Mouse (Mus musculus): ENCODE results near the gene Avil. TPM values are rescaled to one million over a fixed set of nuclear protein-coding genes. Genes with fewer than 3 reads are reported as not detected.

Avil gene
- polyA plus RNA-seq, 1 experiment from 2014 or later, result 0.17 TPM

DNA sequence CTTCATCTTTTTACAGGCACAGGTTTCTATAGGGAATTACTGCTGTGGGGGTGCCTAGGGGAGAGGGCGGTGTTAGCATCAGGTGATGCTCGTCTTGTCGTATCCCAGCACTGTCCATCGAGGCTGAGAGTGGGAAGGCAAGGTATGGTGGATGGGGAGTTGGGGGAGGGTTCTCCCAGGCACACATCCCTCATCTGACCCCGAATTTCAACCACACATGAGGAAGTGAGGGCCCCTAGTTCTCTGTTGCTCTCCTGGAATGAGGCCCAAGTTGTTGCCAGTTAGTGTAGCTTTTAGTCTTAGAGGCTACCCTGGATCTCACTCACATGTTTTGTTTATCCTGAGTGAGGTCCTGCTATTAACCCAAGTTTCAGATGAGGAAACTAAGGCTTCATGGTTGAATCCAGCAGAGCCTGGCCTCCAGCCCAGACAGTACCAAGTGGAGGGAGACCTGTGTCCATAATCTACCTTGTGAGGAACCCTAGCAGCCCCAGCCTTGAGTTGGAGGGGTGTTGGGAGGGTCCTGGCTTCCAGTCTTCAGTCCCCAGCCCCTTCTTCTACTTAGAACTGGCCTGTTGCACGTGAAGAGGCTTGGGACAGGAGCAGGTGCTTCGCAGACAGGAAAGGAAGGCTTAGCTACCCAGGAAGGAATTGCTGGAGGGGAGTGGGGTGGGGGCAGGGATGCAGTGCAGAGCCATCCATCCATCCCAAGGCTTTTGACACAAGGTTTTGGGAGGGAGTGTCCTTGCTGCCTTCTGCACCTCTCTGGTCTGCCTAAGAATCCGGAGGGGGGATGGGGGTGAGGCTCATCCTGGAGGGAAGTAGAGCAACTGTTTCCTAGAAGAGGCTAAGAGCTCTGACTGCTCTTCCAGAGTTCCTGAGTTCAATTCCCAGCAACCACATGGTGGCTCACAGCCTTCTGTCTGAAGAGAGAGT is 13.1 kb upstream of the Avil start:
- H3K27me3 ChIP-seq (ENCODE audit: insufficient read depth, low read length), result no peaks in the 10 kb centered on the region
- peak overlapping the region; percentile 91 for H3K27ac ChIP-seq (ENCODE audit: low read length)
- peaks cover 12% of the 10 kb centered on the region for H3K36me3 ChIP-seq (ENCODE audit: insufficient read depth, low read length)
- no peak for ATAC-seq (ENCODE audit: low FRiP score, low TSS enrichment)
- H3K9ac ChIP-seq (replicated peaks; ENCODE audit: low read length), result peak overlapping the region; percentile 41
- no peaks in the 10 kb centered on the region for H3K9me3 ChIP-seq (ENCODE audit: low read length)
- peak overlapping the region; percentile 7 for H3K4me3 ChIP-seq (ENCODE audit: low read length)
- peak overlapping the region; percentile 36 for H3K4me2 ChIP-seq (replicated peaks; ENCODE audit: low read depth, low read length)
- 49% methylated on average over 8 of the region's 8 CpGs for WGBS
- peaks cover 78% of the 10 kb centered on the region for H3K4me1 ChIP-seq (ENCODE audit: insufficient read depth, low read length)

DNA sequence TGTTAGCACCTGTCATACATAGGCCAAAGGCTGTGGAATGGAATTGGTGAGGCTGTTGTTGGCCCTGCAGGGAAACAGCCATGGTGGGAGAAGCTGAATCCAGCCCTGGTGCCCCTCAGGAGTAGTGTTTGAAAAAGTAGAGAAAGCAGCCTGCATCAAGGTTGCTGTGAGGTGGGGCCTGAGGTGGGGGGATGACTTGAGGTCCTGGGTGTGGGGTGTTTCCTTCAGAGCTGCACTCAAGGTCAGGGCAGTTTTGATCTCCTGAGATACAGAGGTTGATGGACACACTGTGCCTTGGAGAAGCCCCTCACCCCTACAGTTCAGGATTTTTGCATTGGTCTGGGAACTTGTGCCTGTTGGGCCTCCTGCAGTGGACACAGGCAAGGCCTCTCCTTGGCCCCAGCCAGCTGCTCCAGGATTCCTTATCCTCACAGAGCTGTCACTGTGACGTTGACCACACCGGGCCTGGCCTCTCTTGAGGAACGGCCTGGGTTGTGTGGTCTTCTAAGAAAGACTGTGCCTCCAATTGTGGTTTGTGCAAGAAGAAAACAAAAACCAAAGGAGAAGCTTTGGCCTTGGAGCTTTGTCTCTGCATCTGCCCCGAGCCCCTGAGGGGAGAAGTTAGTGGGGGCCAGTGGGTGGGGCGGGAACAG is 11.9 kb upstream of the Avil start:
- peaks cover 66% of the 10 kb centered on the region for H3K4me1 ChIP-seq (ENCODE audit: insufficient read depth, low read length)
- no peak overlapping the region for H3K4me3 ChIP-seq (ENCODE audit: low read length)
- 62% methylated on average over 5 of the region's 5 CpGs for WGBS

DNA sequence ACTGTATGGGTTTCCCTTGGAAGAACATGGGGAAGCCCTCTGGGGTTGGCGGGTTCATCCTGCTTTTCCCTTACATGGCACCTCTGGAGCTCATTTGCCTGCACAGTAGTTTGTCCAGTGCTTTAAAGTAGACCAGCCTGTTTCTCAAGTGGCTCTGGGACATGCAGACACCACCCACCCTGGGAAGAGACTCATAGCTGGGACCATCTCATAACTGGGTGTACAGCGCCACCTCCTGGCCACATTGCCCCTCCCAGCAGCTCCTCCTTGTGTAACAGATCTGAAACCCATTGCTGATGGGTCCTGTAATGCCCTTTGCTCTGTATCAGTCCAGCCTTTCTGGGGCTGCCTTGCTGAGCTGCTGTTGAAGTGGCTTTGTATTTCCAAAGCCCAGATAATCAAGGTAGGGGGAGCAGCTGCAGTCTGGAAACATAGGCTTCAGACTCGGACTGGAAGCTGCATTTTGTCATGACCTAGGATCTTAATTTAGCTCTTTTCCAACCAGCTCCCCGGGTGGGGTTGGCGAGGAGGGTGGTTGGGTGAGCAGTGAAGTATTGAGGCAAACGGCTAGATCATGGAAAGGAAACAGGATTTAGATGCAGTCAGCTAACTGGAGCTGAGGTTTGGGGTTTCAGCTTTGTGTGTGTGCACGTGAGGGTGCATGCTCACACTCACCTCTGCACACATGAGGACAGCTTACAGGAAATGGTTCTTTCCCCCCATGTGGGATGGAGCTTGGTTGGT is 10.0 kb upstream of the Avil start:
- Histone ChIP-seq H3K36me3 (ENCODE audit: insufficient read depth, low read length) (peaks cover 40% of the 10 kb centered on the region), H3K4me2 (replicated peaks; ENCODE audit: low read depth, low read length) (no peak overlapping the region), H3K9ac (replicated peaks; ENCODE audit: low read length) (no peak overlapping the region; the same call in 1 of the 2 replicates), H3K27me3 (ENCODE audit: insufficient read depth, low read length) (no peaks in the 10 kb centered on the region), H3K9me3 (ENCODE audit: low read length) (no peaks in the 10 kb centered on the region), H3K4me3 (ENCODE audit: low read length) (no peak overlapping the region), H3K27ac (ENCODE audit: low read length) (0 out of 2 replicates have a peak overlapping the region, but pooled peaks have one; percentile 17), H3K4me1 (ENCODE audit: insufficient read depth, low read length) (peaks cover 48% of the 10 kb centered on the region)
- ATAC-seq (ENCODE audit: low FRiP score, low TSS enrichment), result peak; percentile 72; the same call in 1 of the 2 replicates
- 57% methylated on average over 7 of the region's 7 CpGs for WGBS

More for the DNA sequence above, 11.9 kb upstream of the Avil start:
- Histone ChIP-seq H3K27ac (ENCODE audit: low read length) (peak overlapping the region; percentile 91; the same call in 1 of the 2 replicates), H3K9me3 (ENCODE audit: low read length) (no peaks in the 10 kb centered on the region), H3K36me3 (ENCODE audit: insufficient read depth, low read length) (peaks cover 21% of the 10 kb centered on the region), H3K4me2 (replicated peaks; ENCODE audit: low read depth, low read length) (no peak overlapping the region), H3K9ac (replicated peaks; ENCODE audit: low read length) (0 out of 2 replicates have a peak overlapping the region, but pooled peaks have one; percentile 26), H3K27me3 (ENCODE audit: insufficient read depth, low read length) (no peaks in the 10 kb centered on the region)
- no peak for ATAC-seq (ENCODE audit: low FRiP score, low TSS enrichment)

DNA sequence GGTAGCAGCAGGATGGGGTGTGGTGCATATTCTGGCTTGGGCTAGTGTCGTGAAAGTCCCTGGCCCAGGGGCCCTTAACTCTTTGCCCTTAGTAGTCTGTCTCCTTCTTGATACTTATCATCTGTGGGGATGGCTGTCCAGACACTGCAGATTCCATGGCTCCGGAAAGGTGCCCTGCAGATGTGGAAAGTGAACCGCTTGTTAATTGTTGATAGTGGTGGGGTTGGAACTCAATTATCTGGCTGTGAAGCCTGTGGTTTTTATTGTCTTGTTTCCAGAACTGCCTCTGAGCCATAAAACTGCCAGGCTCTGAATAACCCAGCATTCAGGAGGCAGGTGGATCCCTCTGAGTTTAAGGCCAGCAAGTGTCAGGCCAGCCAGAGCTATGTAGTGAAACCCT is 8.8 kb upstream of the Avil start:
- Histone ChIP-seq H3K9me3 (ENCODE audit: low read length) (no peaks in the 10 kb centered on the region), H3K27ac (ENCODE audit: low read length) (no peak overlapping the region), H3K36me3 (ENCODE audit: insufficient read depth, low read length) (peaks cover 47% of the 10 kb centered on the region), H3K9ac (replicated peaks; ENCODE audit: low read length) (no peak overlapping the region), H3K4me1 (ENCODE audit: insufficient read depth, low read length) (peaks cover 36% of the 10 kb centered on the region), H3K4me3 (ENCODE audit: low read length) (no peak overlapping the region), H3K27me3 (ENCODE audit: insufficient read depth, low read length) (no peaks in the 10 kb centered on the region), H3K4me2 (replicated peaks; ENCODE audit: low read depth, low read length) (no peak overlapping the region)
- 46% methylated on average over 3 of the region's 3 CpGs for WGBS
- no peak for ATAC-seq (ENCODE audit: low FRiP score, low TSS enrichment)

DNA sequence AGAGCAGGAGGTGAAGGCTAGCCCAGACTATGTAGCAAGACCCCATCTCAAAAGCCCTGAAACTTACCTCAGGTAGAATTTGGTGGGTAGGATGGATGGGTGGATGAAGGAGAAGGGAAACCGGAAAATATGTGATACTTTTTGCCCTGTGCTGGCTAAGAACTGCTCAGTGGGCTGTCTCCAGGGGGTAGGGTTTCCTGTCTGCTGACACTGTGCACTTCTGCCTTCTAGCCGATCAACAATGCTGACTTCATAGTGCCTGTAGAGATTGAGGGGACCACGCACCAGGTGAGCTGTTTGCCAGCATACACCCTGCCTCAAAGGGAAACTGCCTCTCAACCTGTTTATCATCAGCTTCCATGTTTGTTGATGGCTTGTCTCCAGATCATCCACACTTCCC is 6.9 kb upstream of the Avil start:
- Histone ChIP-seq H3K36me3 (ENCODE audit: insufficient read depth, low read length) (peaks cover 62% of the 10 kb centered on the region), H3K9me3 (ENCODE audit: low read length) (no peaks in the 10 kb centered on the region), H3K27ac (ENCODE audit: low read length) (no peak overlapping the region), H3K27me3 (ENCODE audit: insufficient read depth, low read length) (no peaks in the 10 kb centered on the region), H3K9ac (replicated peaks; ENCODE audit: low read length) (no peak overlapping the region), H3K4me2 (replicated peaks; ENCODE audit: low read depth, low read length) (no peak overlapping the region), H3K4me3 (ENCODE audit: low read length) (no peak overlapping the region), H3K4me1 (ENCODE audit: insufficient read depth, low read length) (peaks cover 16% of the 10 kb centered on the region)
- 89% methylated on average over 3 of the region's 3 CpGs for WGBS
- ATAC-seq (ENCODE audit: low FRiP score, low TSS enrichment), result no peak

DNA sequence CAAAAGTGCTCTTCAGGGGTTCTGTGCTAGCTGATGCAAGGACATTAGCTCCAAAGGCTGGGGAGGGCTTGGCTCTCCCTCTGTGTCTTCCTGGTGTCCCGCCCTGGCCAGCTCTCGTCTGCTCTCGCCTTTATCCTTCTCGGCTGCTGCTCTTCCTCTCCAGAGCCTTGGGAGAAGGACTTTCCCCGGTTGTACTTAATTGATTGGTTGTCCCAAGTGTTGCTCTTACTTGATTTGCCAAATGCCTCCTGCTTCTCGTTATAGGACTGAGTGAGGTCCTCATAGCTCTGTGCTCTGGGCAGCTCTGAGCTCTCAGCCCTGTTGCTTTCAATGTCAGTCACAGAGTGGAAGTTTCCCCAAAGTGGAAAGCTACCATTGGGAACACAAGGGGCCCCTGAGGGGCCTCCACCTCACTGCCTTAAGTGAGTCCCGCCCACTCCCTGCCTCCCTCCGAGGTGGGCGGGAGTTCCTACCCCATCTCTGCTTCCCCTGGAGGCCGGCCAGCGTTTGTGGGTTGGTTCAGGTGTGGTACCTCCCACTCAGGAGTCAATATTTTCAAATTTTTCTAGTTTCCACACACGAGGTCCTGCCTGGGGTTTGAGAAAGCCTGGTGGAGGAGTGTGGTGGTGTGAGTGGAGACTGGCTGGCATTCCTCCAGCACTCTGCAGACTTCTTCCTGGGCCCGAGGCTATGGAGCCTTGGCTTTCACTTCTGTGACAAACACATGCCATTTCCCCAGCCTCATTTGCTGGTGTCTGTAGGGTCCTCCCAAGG is 3.0 kb upstream of the Avil start:
- WGBS, result 62% methylated on average over 13 of the region's 13 CpGs
- ATAC-seq (ENCODE audit: low FRiP score, low TSS enrichment), result peak; percentile 10; the same call in 1 of the 2 replicates
- H3K27me3 ChIP-seq (ENCODE audit: insufficient read depth, low read length), result no peaks in the 10 kb centered on the region
- H3K36me3 ChIP-seq (ENCODE audit: insufficient read depth, low read length), result peaks cover 68% of the 10 kb centered on the region
- H3K4me2 ChIP-seq (replicated peaks; ENCODE audit: low read depth, low read length), result no peak overlapping the region
- no peaks in the 10 kb centered on the region for H3K4me1 ChIP-seq (ENCODE audit: insufficient read depth, low read length)
- no peak overlapping the region for H3K4me3 ChIP-seq (ENCODE audit: low read length)
- no peak overlapping the region for H3K27ac ChIP-seq (ENCODE audit: low read length)
- H3K9ac ChIP-seq (replicated peaks; ENCODE audit: low read length), result no peak overlapping the region
- H3K9me3 ChIP-seq (ENCODE audit: low read length), result no peaks in the 10 kb centered on the region

DNA sequence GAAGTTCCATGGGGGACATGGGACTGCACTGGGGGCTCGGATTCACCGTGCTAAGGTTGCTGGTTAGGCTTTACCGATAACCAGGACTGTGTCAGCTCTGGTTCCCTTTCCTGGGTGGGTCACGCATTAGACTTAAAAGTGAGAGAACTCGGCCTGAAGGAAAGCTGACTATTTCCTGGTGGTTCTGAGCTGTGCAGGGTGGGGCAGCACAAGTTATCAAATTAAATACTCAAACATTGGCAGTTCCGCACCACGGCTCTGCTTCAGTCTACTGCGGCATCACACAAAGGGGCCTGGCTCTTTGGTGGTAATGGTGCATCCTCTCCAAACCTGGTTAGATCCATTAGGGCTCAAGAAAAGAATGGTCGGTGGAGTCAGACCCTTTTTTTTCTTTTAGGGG is 788 bp downstream of the Avil start:
- Histone ChIP-seq H3K27ac (ENCODE audit: low read length) (no peak overlapping the region), H3K36me3 (ENCODE audit: insufficient read depth, low read length) (peaks cover 30% of the 10 kb centered on the region)
- ATAC-seq (ENCODE audit: low FRiP score, low TSS enrichment), result no peak

DNA sequence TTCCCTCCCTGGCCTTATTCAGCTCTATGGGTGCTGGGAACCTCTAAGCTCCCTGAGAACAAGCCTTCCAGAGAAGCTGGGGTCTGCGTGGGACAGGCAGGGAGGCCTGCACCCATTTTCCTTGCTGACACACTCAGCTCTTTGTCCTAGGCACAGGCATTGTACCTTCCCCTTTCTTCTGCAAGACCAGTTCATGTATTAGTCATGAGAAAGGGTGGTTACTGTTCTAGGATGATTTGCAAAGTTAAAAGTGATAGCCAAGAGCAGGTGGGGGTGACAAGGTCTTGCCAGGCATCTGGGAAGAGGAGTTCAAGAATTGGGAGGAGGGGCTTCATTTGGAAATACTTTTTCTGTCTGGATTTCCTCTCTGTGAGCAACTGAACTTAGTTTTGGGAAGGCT is 1.5 kb downstream of the Avil start:
- H3K4me1 ChIP-seq (ENCODE audit: insufficient read depth, low read length), result no peaks in the 10 kb centered on the region
- H3K9ac ChIP-seq (replicated peaks; ENCODE audit: low read length), result no peak overlapping the region
- no peaks in the 10 kb centered on the region for H3K9me3 ChIP-seq (ENCODE audit: low read length)
- H3K36me3 ChIP-seq (ENCODE audit: insufficient read depth, low read length), result peaks cover 30% of the 10 kb centered on the region
- 95% methylated on average over 1 of the region's 1 CpGs for WGBS
- no peak overlapping the region for H3K27ac ChIP-seq (ENCODE audit: low read length)
- no peaks in the 10 kb centered on the region for H3K27me3 ChIP-seq (ENCODE audit: insufficient read depth, low read length)
- ATAC-seq (ENCODE audit: low FRiP score, low TSS enrichment), result no peak
- no peak overlapping the region for H3K4me2 ChIP-seq (replicated peaks; ENCODE audit: low read depth, low read length)
- no peak overlapping the region for H3K4me3 ChIP-seq (ENCODE audit: low read length)

More for the DNA sequence above, 788 bp downstream of the Avil start:
- Histone ChIP-seq H3K4me3 (ENCODE audit: low read length) (no peak overlapping the region), H3K27me3 (ENCODE audit: insufficient read depth, low read length) (no peaks in the 10 kb centered on the region), H3K9me3 (ENCODE audit: low read length) (no peaks in the 10 kb centered on the region), H3K4me2 (replicated peaks; ENCODE audit: low read depth, low read length) (no peak overlapping the region), H3K4me1 (ENCODE audit: insufficient read depth, low read length) (no peaks in the 10 kb centered on the region), H3K9ac (replicated peaks; ENCODE audit: low read length) (no peak overlapping the region)
- WGBS, result 85% methylated on average over 9 of the region's 9 CpGs

DNA sequence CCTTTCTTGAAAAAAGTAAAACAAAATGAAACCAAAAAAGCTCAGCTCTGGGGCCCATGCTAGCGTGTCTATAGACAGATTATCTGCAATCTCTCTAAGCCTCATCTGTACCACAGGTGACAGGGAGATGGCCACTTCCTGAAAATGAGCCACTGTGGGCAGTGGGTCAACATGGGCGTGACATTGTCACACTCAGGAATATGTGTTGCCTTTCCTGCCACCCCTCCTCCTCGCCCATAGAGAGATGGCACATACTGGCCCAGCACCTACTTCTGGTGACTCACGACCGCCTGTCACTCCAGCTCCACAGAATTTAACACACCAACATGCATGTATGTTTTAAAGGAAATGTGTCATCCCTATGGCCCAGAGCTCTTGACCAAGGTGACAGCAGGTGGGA is 2.3 kb downstream of the Avil start:
- Histone ChIP-seq H3K9me3 (ENCODE audit: low read length) (no peaks in the 10 kb centered on the region), H3K9ac (replicated peaks; ENCODE audit: low read length) (no peak overlapping the region), H3K27me3 (ENCODE audit: insufficient read depth, low read length) (no peaks in the 10 kb centered on the region), H3K4me2 (replicated peaks; ENCODE audit: low read depth, low read length) (no peak overlapping the region), H3K4me3 (ENCODE audit: low read length) (no peak overlapping the region), H3K36me3 (ENCODE audit: insufficient read depth, low read length) (peaks cover 24% of the 10 kb centered on the region), H3K4me1 (ENCODE audit: insufficient read depth, low read length) (no peaks in the 10 kb centered on the region), H3K27ac (ENCODE audit: low read length) (no peak overlapping the region)
- 84% methylated on average over 5 of the region's 5 CpGs for WGBS
- ATAC-seq (ENCODE audit: low FRiP score, low TSS enrichment), result no peak
